Mouse (Mus musculus) embryo, embryonic 10 days (tissue): ENCODE measurements around the gene Skap1.
"Not testable (repeated sequence)": the region's sequence is repeated elsewhere in the genome, so short reads cannot be mapped to it uniquely, and the experiment has no call there.

Experiments used
- DNase-seq: peaks from one replicate; pipeline ENCODE4 v3.0.0-alpha.2; 2015; ENCODE audit warnings: low spot score

Gene Skap1

DNA sequence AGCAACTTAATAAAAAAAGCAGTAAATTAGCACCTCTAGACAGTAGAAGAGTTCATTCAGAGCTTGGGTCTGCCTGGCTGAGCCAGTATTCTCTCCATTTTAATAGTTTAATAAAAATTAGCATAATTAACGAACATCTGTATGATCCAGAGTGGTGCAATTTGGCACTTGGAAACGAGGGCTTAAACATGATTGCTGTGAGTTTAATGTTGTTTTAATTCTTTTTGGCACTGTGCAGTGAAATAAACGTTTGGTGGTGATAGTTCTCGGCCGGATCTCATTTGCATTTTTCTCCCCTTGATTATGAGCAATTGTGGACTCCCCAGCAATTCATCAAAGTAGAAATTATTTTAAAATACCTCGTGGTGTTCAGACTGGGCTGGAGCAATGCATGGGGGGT is 282.3 kb downstream of the Skap1 start:
- no peak for DNase-seq

DNA sequence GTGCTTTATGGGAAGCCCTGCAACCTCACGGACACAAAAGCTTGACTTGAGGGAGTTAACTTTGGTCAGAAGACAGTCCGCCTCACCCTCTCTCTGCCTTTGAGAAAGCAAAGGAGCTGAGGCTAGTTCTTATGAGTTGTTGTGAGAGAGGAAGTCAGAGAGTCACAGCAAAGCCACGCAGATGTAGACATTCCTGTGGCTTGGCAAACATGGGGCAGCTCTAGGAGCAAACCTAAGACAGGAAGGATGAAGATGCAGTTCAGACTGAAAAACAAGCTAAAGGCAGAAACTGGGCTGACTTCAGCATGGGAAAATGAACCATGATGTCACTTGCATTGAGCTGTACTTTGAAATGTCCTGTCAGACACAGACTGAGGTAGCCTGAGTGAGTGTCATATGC is 283.2 kb downstream of the Skap1 start:
- no peak for DNase-seq

DNA sequence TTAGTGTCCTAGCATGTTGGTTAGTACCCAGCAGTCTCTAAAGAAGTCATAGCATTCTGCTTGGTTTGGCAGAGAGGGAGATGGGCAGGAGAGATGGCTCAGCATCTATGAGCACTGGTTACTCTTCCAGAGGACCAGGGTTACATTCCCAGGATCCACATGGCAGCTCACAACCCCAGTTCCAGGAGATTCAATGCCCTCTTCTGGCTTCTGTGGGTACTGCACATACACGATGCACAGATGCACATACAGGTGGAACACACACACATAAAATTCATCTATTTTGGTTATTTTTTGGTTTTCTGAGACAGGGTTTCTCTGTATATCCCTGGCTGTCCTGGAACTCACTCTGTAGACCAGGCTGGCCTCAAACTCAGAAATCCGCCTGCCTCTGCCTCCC is 290.9 kb downstream of the Skap1 start:
- DNase-seq, result no peak

DNA sequence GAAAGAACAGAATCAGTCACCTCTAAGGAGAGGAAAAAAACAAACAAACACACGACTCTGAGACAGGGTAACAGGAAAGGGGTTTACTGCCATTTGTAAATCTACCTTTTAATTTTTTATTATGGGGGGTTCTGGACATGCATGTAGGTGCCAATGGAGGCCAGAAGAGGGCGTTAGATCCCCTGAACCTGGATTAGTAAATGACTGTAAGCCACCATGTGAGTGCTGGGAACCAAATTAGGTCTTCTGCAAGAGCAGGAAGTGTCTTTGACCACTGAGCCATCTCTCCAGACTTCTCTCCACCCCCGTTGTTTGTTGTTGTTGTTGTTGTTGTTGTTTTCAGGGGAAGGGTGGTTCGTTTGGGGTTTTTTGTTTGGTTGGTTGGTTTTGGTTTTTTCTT is 293.0 kb downstream of the Skap1 start:
- no peak for DNase-seq

DNA sequence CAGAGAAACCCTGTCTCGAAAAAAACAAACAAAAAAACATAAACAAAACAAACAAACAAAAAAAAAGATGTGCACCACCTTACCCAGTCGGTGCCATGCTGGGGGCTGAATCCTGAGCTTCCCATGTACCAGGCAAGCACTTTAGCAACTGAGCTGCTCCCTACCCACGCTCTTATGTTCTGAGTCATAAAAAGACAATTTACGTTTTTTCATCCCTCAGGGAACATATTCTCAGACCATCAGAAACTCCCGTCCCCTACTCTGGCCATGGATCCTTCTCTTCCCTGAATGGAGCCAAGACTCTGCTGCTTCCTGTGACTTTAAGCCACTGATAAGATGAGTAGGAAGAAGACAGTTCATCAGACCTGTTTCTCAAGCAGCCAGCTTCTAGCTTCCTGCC is 294.0 kb downstream of the Skap1 start:
- DNase-seq, result no peak

DNA sequence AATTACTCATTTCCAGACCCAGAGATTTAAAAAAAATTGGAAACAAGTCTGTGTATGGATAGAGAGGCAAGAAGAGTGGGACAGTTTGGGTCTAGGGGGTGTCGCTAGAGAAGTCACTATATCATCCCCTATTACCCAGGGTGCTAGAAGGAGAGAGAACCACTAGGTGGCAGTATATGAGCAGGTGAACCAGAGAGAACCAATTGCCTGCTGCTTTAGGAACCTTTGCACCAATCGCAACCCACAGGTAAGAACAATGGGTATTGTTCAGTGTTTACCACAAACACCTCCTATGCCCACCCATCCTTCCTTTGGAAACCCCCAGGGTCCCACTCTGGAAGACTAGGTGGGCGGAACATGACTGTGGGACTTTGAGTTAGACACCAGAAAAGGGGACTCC is 295.6 kb downstream of the Skap1 start:
- peak; percentile 79 for DNase-seq

DNA sequence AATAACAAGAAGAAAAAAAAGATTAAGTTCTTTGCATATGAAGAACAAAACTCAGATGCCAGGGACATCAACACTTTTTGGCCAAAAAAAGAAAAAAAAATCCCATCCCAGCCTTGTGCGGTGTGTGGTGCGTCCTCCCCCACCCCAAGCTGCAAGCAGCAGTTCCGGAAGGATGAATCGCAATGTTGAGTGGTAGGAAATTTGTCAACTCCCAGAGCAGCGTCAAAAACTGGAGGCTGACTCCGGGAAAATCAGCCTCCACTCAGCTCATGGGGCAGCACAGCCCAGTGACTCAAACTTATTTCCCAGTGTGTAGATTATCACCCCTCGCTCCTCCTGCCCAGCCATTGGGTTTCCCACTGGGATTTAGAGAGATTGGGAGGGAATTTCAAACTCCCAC is 297.6 kb downstream of the Skap1 start:
- DNase-seq, result no peak

DNA sequence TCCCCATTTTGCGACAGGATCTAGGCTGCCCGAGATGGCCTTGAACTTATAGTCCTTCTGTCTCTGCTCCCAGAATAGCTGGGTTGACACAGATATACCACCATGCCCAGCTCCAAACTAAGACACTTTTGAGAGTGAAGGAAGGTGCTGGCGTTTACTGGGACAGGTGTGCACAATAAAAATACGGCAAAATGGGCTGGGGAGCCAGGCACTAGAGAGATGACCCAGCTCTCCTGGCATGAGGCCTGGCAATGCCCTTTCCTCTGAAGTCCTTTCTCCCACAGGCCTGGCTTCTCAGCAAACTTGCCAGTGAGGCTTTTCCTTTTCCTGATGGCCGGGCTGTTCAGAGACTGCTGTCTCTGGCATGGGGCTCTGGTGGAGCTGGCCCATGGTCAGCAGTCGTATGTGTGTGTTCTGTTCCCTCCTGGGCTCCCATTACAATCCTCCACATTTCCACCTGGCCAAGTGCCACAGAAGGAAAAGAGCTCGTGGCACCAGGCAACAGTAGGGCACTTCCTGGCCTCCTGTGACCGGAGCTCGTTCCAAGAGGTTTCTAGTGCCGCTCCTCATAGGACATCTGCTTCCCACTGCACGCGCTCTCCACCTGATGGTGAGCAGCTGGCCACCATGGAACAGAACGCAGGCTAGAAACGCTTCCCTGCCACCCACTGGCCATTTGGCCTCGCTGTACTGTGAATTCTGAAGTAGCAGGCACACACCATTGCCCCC is 298.5 kb downstream of the Skap1 start:
- DNase-seq, result no peak

DNA sequence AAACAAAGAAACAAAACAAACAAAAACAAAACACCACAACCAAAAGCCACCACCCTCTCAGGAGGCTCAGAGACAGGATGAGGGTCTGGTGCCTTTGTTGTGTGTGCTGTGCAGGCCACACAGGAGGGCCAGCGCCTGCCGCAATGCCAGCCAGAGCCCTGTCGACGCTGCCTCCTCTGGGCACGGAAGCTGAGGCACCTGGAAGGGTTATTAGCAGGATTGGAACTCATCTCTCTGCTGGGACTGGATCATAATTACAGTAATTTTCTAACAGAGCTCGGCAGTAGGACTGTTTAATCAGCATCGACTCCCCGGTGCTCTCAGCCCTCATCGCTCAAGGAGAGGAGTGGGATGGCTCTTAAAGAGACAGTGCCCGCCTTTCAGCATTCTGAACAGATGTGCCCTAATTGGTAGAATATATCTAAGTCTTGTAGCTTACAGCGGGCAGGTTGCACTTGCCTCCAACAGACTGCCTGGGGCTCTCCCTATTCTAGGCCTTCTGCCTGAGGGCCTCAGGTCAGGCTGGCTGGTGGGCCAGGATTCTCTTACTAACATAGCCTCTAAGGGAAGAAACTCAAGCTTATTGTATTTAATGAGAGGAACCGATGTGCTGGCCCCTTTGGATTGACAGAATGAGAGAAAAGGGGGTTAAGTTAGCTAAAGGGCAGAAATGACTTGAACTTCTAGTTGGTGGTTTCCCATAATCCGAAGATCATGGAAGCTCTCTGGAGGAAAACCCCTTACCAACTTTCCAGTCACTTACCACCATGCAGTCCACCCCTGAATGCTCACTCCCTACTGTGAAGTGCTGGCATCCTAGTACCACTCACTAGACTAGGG is 300.3 kb downstream of the Skap1 start:
- no peak for DNase-seq

DNA sequence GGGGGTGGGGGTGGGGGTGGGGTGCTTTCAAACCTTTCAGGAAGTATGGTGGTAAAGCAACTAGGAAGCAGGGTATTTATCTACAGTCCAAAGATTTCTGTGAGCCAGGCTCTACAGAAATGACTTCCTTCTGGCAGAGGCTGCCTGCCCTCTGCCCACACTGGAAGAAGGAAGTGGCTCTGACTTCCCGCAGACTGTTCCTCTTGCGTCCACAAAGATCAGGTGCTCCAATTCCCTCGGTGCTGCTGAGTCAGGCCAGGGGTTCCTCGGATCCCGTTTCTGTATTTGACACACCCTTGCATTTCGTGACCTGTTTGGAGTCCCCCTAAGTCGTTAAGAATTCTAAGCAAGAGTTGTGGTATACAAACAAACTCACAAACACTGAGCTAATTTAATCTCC is 301.3 kb downstream of the Skap1 start:
- DNase-seq, result no peak

DNA sequence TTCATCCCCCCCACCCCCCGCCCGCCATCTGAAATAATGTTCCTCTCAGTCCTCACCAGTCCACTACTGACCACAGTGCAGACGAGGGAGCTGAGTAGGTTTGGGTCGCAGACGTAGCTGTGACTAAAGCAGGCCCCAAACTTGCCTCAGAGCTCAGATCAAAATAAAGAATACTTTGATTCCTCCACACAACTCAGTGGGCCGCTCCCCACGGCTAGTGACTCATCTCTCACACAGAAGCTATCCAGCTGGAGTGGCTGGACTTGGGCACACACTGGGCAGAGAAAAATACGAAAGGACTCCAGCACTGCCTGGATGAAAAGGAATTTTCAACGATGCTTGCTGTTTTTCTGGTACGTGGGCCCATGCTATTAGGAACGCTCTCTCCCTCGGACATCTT is 302.2 kb downstream of the Skap1 start:
- DNase-seq, result no peak

DNA sequence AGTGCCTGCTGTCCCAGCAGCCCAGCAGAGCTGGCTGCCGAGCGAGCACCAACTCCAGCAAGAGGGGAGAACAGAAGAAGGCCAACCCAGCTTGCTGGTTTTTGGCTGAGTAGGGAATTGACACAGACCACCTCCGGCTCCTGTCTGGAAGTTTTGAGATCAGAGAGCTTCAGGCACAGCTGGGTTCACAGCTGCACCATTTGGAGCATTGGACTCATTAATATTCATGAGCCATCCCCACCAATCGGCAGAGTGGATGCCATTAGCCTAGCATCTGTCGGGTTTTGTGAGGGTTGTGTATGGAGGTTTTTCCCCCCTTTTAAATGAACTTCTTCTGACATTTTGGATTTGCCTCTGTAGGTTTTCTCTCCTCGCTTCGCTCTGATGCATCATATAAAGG is 302.7 kb downstream of the Skap1 start:
- DNase-seq, result peak; percentile 62

DNA sequence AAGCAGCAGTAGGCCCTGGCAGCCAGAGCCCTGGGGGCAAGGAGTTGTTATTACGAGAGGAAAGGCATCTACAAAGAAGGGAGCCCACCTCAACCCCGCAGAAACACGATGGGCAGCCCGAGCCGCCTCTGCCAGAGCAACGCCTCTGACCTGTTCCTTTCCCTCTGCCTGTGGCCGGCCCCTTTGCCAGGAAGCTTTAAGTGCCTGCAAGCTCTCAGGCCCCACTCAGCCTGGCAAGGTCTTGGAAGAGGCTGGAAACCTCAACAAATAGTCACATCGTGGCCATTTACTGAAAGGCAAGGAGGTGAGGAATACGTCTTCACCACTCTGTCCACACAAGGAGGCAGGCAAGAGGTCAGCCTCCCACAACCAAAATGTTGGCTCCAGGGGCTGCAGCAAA is 303.8 kb downstream of the Skap1 start:
- DNase-seq, result no peak

DNA sequence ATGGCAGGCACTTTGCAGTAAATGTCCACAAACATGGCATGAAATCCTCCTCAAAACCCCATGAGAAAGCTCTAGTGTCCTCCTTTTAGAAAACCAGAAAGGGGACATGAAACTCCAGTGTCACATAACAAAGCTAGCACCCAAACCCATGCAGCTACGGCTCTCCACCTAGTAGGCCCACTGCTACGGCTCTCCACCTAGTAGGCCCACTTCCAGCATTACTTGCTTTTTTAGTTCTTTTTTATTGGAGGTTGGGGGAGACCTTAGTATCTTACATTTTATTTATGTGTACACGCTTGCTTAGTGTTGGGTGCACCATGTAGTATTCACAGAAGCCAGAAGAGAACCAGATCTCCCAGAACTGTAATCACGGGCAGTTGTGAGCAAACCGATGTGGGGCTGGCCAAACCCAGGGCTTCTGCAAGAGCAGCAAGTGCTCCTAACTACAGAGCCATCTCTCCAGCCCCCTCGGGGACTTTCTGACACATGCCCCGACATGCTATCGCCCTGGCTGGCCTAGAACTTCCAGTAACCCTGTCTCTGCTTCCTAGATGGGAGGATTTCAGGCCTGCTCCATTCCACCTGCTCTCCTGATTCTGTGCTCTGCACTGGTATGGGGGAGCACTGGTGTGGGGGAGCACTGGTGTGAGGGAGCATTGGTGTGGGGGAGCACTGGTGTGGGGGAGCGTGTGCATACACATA is 307.0 kb downstream of the Skap1 start:
- no peak for DNase-seq

DNA sequence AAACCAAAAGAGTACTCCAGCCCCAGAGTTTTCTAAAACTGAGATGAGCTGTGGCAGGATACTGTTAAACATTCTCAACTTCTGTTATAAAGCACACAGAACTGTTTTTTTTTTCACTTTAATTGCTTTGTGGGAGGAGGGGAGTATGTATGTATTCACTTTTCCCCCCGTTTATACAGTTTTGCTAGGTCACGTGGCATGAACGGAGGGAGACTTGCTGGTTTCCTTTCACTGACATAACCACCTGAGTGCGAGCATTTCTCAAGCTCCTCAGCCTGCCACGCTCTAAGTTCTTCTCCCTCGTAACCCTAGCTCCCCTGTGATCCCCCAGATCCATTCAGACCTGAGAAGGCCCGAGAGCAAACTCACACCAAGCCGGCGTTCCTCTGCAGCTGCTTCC is 308.0 kb downstream of the Skap1 start:
- no peak for DNase-seq

DNA sequence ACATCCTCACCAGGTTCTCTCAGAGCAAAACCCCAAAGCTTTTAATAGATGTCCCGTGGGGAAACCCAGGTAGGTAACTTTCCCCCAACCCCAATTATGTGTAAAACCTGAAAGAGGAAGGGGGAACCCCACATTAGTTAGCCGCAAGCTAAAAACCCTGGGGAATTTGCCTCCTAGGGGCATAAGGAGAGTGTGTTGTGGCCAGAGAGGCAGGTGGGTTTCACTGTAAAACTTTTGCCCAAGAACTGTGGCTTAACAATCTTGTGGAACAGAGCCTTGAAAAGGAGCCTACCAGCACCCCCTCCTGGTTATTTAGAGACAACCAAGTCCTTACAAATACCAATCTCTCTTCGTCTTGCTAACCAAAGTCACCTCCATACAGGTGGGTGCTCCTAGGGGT is 310.1 kb downstream of the Skap1 start:
- DNase-seq, result no peak

DNA sequence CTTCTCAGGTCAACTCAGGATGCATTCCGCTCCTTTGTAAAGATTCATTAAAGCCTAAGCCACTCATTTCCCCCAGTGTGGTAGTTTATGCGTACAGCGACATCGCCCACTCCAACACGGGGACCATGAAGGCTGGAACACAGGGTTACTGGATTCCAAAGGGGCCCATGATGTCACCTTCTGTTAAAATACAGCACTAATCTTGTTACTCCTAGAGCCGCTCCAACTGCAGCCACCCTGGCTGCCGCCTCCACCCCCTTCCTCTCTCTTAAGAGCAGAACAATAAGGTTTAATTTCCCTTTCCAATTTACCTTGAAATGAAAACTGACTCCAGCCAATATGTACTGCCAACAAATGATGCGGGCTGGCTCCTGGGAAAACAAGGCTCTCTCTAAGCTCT is 310.7 kb downstream of the Skap1 start:
- DNase-seq, result no peak

DNA sequence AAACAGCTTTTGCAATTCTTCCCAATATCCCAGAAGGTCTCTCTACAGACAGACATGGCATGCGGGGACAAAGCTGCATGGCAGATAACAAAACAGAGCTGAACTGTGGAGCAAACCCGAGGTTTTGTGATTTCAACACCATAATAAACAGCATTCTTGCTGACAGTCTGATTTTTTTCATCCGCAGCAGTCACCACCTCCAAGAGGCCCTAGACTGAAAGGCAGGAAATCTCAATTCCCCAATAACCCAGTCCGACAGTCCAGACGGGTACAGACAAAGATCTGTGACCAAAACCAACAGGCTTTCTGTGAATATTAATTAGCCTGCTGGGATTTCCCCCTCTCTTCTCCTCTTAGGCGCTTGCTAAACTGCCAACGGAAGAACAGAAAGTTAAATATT is 311.3 kb downstream of the Skap1 start:
- no peak for DNase-seq

DNA sequence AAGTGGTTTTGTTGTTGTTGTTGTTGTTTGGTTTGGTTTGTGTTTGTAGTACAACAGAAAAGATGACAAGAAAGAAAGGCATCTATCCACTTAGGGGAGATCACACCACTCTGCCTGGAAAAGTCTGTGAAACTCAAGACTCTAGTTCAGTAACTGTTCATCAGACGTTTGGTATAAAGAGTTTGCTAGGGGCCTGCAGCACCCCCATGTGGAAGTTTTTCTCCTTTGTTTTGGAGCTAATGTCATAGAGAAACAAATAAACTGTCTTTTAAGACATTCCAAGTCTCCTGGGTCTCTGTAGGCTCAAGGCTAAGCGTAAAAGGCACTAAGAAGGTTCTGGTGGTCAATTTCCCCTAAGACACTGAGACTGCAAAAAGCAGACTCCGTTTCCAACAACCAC is 311.7 kb downstream of the Skap1 start:
- DNase-seq, result no peak

DNA sequence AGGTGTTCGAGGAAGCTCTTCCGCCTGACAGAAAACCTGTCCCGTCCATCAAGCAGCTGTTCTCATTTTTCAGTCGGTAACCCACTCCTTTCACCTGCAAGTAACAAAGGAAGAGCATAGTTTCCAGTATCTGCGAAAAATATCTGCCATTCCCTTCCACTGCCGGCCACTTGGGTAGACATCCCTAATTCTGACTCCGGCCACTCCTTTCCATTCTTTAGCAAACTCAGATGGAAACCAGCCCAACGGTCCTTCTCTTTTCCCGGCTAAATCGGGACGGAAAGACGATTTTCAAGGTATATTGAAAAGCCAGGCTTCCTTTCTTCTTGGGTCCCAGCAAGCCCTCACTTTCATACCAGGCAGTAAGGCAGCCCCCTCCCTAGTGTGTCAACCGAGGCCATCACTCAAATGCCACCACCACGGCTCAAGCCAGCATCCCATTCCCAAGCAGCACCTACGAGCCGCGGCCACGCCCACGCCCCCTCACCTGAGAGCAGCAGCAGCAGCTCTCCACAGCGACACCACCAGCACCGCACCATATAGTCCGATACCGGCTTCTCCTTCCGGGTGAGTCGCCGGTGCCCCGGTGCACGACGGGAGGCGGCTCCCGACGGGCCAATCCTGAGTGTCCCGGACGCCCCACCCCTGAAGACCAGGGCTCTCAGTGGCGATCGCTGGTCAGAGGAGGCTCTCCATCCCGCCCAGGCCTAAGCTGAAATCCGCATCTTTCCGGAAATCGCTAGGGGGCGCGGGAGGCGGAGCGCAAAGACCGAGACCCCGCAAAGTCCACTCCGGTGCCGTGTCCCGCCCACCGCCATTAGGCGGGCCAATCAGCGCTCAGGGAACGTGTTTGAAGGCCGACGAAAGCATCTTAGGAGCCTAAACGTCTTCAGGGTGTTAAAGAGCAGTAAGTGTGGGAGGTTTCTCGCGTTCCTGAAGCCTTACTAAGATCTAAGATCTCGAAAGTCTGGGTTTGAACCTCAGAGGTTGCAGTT is 312.9 kb downstream of the Skap1 start, which contains the start of gene Snx11:
Gene Snx11, minus strand, starts transcription at position 592 of the 995 bp plus-strand sequence.
- DNase-seq, result peak; percentile 99

DNA sequence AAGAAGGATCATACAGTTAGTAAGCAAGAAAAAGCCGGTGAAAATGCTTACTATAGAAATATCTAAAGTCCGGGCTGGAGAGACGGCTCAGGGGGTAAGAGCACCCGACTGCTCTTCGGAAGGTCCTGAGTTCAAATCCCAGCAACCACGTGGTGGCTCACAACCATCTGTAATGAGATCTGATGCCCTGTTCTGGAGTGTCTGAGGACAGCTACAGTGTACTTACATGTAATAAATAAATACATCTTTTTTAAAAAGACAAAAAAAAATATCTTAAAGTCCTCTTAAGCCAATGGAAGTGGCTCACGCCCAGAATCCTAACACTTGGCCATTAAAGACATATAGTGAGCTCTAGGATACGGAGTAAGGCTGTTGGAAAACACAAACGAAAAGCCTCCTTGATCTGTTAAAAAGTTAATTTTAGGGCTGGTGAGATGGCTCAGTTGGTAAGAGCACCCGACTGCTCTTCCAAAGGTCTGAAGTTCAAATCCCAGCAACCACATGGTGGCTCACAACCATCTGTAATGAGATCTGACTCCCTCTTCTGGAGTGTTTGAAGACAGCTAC is 313.8 kb downstream of the Skap1 start:
- not testable (repeated sequence) for DNase-seq
